Mouse (Mus musculus) brain, embryonic 18.5 days (tissue): ENCODE data around the gene Serpinb1b.
"Not testable (repeated sequence)": the region's sequence is repeated elsewhere in the genome, so short reads cannot be mapped to it uniquely, and the experiment has no call there.

Source experiments
- DNase-seq: peaks from one replicate; pipeline ENCODE4 v3.0.0-alpha.2; 2012; ENCODE audit warnings: low read depth, low spot score

Gene Serpinb1b

GRCm38 (mm10) chr13:33078056-33078705 is at the start of gene Serpinb1b:
TSS of gene Serpinb1b (plus strand) at chr13:33078575.
- DNase-seq, result no peak

DNA sequence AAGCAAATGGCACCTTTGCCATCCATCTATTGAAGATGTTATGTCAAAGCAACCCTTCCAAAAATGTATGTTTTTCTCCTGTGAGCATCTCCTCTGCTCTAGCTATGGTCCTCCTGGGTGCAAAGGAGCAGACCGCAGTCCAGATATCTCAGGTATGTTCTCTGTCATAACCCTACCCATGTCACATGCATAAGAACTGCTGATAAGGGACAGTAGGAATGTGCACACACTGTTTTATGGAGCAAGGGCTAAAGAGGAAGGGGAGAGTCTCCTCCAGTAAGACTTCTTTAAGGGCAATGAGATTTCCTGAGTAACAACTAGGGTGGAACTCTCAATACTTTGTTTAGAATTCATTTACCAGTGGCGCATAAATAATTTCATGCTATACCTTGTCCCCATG is 48.9 kb upstream of the Serpinb1b start:
- DNase-seq, result not testable (repeated sequence)

DNA sequence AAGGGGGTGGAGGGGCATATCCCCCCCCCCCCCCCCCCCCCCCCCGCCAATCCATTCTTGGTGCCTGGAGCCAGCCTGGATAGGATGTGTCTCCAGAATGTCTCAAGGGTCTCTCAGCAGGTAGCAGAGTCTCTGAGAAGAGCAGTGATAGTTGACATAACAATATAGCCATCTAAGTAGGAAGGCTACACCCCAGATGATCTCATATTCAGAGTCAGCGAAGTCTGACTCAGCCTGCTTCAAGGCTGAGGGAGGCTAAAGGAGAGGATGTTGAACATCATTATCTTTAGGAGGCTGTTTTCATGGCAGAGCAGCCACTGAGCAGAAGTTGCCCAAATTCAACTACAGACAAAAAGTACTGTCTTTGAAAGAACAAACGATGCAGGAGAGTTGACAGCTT is 48.1 kb upstream of the Serpinb1b start:
- DNase-seq, result no peak

GRCm38 (mm10) chr13:33035506-33035905 is 42.9 kb upstream of the Serpinb1b start:
- DNase-seq, result no peak

- no peak for DNase-seq
These were observed 34.8 kb upstream of the Serpinb1b start for GRCm38 (mm10) chr13:33043542-33043941.

GRCm38 (mm10) chr13:33047234-33047633 is 31.1 kb upstream of the Serpinb1b start:
- no peak for DNase-seq

GRCm38 (mm10) chr13:33048187-33048586 is 30.2 kb upstream of the Serpinb1b start:
- DNase-seq, result no peak

- no peak for DNase-seq
These were observed 26.7 kb upstream of the Serpinb1b start for GRCm38 (mm10) chr13:33051697-33052096.

DNA sequence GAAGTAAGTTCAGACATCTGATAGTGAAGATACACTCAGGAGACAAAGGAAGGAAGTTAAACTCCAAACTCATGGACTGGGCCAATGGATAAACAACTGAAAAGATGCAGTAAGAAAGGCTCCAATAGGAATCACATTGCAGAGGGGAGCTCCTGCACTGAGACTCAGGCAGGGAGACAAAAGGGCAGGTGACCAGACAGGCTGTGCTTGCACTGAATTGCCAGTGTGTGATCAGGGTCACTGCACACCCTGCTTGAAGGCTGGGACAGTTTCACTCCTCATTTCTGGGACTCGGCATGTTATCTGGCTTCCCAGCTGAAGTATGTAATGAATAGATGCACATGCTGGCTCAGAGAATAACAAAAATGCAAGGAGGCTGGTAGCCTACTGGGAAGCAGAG is 15.3 kb upstream of the Serpinb1b start:
- no peak for DNase-seq

- DNase-seq, result no peak
These were observed 10.9 kb upstream of the Serpinb1b start for GRCm38 (mm10) chr13:33067387-33067977.

DNA sequence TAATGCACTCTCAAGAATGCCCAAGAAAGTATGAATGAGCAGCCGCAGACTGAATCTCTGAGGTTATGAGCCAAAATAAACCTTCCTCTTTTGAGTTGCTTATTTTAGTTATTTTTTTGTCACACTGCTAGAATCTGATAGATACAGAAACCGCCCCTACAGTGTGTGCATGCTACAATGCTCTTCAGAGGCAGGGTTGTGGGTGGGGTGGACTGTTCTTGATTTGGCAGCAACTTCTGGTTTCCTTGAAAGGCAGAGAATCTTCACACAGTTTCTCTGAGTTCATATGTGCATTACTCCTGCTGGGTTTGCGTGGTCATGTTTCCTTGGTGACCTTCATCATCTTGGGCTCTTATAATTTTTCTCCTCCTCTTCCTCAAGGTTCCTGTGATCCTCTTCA is 10.2 kb upstream of the Serpinb1b start:
- no peak for DNase-seq

DNA sequence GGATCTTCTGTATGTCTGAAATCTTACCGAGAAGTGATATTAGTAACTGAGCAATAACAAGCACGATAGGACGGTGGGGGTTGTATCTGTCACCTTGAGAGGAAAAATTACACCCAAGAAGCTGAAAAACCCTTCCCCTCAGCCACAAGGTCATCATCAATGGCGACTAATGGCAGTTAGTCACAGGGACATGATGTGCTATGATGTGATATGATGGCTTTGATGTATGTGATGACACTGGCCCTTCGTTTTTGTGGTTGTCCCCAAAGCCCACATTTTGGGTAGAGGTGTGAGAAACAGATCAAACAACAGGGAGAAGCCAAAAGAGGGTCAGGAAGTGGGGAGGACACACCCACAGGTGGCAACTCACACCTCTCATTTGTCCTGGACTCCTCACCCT is 6.6 kb upstream of the Serpinb1b start:
- no peak for DNase-seq

DNA sequence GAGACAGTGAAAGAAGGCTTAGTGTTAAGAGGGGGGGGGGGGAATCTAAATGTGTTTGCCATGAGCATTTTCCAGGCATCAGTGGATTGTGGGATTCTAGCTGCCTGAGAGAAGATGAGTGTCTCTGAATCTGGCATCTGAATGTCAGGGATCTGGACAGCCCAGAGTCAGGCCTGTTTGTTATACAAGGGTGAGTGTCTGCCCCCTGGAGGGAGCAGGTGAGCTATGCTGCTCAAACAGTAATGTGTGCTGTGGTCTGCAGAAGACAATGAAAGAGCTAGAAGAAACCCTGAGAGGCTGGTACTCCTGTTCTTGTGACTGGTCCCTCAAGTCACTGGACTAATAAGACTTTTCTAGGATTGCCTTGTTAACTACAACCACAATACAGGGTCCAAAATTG is 4.3 kb upstream of the Serpinb1b start:
- DNase-seq, result no peak

DNA sequence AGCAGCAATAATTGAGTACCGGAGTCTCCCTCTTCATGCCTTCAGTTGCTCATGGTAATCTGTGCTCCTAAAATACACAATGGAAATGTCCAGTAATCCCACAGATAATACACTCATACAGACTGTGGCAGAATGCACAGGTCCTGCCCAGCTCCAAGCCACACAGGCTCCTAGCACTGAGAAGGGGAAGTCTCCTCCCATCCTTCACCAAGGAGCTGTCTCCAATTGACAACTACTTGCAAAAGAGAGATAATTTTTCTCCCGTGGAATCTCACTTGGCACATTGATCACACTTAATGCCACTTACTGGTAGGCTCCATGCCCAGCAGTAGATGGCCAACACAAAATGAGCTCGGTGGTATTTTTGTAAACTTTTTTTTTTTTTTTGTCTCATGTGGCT is 2.1 kb upstream of the Serpinb1b start:
- DNase-seq, result no peak

GRCm38 (mm10) chr13:33077026-33077685 is 1.2 kb upstream of the Serpinb1b start:
- no peak for DNase-seq

- DNase-seq, result no peak
These were observed 1.0 kb downstream of the Serpinb1b start for GRCm38 (mm10) chr13:33079391-33079790.

DNA sequence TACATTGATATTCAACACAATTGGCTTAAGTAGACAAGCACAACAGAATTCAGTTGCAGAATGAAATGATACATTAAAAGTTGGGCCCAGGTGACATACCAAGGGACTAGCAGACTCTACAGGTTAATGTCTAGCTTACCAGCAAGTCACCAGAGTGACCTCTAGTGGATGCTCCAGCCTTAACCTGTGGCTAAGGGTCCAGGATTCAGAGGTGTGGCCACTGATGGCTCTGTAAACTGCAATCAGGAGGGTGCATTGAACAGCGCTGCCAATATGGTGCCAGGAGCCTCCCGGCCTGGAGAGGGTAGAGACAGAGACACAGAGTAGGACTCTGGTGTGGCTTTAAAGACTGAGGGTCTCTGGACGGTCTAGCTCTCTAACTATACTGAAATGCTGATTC is 2.0 kb downstream of the Serpinb1b start:
- no peak for DNase-seq

DNA sequence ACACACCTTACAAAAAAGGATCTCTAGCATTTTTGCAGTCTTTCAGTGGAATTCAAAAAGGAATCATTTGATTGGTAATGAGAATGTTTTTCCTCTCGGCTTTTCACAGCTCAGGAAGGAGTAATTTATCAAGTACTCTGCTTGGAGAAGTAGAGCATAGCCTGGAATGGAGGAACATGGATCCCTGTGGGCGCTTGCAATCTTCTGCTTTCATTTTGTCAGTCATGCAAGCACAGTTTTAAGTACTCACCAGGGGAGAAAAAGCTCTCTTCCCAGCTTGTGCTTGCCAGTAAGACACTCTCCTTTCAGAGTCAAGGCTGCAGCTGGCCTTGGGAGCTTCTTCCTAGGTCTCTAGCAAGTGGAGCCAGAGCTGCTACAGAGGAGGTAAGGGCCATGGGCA is 5.5 kb downstream of the Serpinb1b start:
- no peak for DNase-seq

DNA sequence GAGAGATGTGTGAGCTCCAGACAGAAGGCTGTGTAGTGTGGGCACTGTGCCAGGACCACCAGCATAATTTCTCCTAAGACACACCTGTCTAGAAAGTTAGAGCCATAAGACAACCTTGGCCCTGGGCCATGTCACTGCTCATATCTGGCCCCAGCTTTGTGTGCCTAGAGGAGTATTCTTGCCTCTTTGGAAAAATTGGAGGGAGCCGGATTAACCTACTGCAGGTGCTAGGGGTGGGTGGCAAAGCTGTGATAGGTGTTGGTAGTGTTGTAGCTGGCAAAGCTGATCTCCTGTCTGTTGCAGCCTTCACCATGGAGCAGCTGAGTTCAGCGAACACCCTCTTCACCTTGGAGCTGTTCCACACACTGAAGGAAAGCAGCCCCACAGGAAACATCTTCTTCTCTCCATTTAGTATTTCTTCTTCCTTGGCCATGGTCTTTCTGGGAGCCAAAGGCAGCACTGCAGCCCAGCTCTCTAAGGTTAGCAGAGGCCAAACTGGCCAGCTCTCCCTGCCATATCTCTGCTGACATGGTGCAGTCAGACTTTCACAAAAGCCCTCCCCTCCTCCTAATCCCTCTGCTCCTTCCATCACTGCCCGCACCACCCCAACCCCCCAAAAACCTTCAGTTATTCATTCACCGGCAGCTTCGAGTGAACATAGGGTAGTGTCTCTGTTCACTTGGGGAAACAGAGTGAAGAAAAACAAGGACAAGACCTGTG is 6.8 kb downstream of the Serpinb1b start:
- no peak for DNase-seq

DNA sequence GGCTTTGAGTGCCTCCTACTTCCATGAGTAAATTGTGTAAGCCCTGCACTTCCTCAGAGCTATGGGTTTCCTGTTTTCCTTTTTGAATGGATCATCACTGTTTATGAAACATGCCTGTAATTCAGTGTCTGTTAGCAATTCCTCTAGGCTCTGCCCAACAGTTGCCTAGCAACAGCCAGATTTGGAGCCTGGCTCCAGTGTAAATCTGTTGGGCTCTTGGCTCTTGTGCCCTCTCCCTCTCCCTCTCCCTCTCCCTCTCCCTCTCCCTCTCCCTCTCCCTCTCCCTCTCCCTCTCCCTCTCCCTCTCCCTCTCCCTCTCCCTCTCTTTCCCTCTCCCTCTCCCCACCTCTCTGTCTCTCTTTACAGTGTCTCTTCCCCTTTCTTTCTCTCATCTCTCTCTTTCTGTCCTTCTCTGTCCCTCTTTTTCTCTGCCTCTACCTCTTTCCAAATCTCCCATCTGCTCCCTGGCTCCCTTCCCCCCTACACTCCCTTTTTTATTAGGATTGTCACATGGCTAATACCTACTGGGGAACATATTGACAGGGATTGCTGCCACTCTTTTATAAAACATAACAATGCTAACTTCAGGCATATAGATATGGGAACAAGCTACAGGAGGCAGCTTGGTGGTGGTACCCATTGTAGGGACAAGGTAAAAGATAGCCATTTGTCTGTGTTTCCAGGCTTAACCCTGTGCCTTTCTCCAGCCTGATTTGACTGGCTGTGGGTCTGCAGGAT is 7.5 kb downstream of the Serpinb1b start:
- peak; percentile 80 for DNase-seq

DNA sequence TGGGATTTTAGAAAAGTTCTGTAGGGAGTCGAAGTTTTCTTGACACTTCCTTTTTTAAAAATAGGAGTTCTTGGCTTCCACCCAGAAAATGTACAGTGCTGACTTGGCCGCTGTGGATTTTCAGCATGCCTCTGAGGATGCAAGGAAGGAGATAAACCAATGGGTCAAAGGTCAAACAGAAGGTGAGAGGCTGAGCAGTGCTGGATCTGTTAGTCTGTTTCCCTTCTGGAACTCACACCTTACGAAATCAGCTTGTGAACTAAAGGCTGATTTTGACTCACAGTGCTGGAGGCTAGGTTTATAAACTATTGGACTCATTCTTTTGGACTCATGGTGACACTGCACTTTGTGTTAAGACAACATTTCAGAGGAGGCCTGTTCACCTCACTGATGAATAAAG is 11.2 kb downstream of the Serpinb1b start:
- DNase-seq, result no peak

DNA sequence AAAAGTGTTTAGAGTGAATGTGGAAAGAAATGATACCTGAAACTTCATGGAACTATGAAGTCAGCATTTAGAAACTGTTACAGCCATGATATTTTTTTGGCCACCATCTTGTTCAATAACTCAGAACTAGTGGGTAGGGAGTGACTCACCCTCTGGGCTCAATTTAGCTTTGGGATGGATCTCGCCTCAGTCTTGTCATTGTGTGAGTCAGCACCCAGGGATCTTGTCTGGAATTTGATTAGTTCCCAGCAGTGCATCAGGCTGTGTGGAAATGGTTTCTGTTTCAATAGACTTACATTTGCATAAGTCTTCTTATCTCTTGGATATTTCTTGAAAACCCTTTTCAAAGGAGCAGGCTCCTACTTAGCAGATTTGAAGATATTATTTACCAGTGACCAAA is 12.2 kb downstream of the Serpinb1b start:
- DNase-seq, result no peak
